Mouse (Mus musculus) 3134 (cell line): ENCODE data around the gene Habp4.
A peak's percentile ranks its signal among the peaks of the same experiment; 100 is the strongest.

Experiments
- DNase-seq: peaks from one replicate; pipeline ENCODE4 v3.0.0-alpha.2; 2011; ENCODE audit warnings: low spot score; ENCODE audit not compliant: insufficient read length; ENCODE audit errors: extremely low read depth

Gene Habp4

GRCm38 (mm10) chr13:64178000-64178399, 16.4 kb downstream of the Habp4 start:
- DNase-seq, result no peak

GRCm38 (mm10) chr13:64178746-64179652, 17.4 kb downstream of the Habp4 start:
- no peak for DNase-seq

DNA sequence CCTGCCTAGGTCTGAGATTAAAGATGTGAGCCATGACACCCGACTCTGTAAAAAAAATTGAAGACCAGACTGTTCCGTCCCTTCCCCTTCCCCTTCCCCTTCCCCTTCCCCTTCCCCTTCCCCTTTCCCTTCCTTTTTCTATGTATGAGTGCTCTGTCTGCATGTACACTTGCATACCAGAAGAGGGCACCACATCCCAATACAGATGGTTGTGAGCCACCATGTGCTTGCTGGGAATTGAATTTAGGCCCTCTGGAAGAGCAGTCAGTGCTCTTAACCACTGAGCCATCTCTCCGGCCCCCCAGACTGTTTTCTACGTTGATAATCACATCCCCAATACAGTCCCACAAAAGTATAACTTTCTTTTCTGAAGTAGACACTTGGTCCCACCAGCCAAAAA, 18.7 kb downstream of the Habp4 start:
- no peak for DNase-seq

- peak; percentile 23 for DNase-seq
Measured at GRCm38 (mm10) chr13:64180888-64181287, 19.3 kb downstream of the Habp4 start.

DNA sequence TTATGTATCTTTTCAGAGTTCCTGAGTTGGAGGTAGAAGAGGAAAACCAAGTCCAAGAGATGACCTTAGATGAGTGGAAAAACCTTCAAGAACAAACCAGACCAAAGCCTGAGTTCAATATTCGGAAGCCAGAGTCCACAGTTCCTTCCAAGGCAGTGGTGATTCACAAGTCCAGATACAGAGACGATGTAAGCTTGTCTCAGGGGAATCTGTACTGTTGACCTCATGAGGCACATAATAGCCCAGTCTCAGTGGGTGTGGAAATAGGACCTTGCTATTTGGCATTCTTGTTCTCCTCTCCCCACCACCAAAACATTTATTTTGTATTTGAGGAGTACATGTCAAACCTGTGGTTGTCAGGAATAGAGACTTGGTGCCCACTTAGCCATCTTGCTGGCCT, 20.5 kb downstream of the Habp4 start:
- DNase-seq, result no peak

DNA sequence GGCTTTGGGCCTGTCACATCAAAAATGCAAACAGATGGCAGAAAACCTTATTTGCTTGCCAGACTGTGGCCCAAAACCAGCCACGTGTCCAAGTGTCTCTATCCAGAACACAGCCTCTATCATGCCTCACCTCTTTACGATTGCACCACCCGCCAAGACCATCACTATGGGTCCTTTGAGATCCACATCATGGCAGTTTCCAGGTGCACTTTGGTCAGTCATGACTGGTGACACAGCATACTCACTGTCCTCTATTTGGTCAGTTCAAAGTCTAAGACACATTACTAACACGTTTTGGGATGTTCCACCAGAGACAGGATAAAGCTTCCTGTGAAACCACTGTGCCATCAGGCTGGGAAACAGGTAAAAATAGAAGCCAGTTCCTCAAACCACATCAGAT, 22.0 kb downstream of the Habp4 start:
- no peak for DNase-seq

GRCm38 (mm10) chr13:64184361-64184760, 22.7 kb downstream of the Habp4 start:
- no peak for DNase-seq

DNA sequence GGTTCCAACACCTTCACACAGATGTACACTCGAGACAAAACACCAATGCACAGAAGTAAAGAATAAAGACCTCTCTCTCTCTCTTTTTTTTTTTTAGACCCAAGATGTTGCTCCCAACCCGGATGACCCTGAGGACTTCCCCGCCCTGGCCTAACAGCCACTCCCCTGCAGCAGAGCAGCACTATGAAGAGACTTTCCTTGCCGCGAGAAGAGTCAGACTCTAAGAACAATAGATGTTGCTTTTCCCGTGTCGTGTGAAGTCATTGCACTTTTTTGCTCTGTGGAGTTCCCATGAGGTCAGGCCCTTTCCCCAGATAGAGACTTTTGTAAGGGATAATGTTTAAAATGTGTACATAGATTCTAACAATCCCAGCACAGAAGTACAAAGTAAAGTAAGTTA, 23.6 kb downstream of the Habp4 start:
- DNase-seq, result no peak

GRCm38 (mm10) chr13:64185586-64185985, 24.0 kb downstream of the Habp4 start:
- DNase-seq, result no peak

GRCm38 (mm10) chr13:64186516-64186915, 24.9 kb downstream of the Habp4 start:
- no peak for DNase-seq

GRCm38 (mm10) chr13:64187065-64187464, 25.4 kb downstream of the Habp4 start:
- no peak for DNase-seq

DNA sequence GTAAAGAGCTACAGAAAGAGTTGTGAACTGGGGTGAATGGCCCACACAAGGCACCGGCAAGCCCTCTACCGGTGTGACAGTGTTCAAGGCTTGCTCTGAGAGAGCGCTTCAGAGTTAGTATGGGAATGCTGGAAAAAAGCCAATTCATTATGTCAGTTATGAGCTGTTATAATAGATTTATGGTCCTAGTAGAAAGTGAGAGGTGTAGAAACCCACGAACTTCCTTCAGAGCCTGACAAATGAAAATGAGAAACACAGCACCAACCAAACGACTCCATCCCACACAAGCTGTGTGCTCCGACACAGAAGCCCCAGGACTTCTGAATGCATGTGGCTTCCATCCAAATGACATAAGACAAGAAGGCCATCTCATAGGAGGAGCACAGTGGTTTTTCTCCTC, 36.3 kb downstream of the Habp4 start:
- DNase-seq, result no peak

DNA sequence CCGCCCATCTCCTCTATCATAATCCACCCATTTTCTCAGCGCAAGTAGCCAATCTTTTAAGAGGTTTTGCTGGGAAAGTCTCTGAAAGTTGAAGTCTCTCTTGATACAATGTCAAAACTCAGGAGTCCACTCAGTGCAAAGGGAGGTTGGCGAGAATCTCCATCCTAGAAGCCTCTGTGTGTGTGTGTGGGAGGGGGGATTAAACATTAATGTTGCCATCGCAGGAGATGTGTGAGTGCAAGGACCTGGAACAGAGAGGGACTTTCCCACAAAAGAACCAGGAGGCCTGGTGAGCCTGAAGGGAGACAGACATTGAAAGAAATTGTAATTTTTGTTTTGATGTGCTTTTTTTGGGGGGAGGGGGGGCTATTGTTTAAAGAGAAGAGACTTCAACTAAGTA, 36.7 kb downstream of the Habp4 start:
- DNase-seq, result no peak

DNA sequence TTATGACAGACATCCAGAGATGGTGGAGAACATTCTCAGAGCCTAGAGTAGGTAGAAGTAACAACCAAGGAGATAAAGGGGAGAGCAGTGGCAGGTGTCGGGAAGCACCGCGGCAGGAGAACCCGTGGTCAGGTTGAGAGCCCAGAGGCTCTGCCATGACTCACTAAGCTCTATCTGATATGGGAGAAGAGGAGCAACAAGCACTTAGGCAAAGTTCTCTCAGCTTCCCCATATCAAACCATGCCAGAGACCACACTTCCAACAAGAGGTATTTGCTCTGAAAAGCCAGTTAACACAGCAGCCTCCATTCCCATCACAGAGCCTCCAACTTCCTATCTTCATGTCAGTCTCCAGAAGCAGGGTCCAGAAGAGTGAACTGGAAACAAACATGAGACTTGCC, 39.3 kb downstream of the Habp4 start:
- no peak for DNase-seq

DNA sequence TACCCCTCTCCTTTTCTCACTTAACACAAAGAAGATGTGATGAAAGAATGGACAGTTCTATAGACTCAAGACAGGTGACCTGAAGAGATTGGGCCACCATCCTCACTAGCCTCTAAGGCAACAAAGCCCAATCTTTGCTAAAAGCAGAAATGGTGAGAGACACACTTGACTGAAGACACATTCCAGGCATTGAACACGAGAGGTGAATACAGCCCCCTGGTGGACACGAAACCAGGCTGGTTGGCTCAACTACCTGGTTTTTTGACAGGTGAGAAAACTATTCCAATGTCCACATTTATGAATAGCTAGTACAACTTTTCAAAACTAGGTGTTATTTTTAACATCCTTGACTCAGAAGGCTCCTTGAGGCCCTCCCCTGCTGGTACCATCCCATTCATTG, 43.1 kb downstream of the Habp4 start:
- no peak for DNase-seq

- no peak for DNase-seq
Measured at GRCm38 (mm10) chr13:64205186-64205585, 43.6 kb downstream of the Habp4 start.

DNA sequence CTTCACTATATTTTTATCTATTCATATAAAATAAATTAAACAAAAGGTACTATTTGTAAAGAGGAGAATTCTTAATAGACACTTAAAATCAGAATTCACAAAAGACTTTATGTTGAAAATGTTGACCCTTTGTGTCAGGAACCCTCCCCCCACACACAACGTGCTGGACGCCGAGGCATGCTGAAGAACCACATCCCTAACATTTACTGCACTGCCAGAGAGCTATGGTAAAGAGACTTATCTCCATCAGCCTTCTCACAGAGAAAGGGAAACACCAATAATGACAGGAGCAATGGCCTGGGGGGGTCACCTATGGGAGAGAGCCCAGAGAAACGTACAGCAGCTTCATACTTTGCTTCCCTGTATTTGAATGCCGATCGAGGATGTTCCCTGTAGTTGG, 46.5 kb downstream of the Habp4 start:
- DNase-seq, result no peak

- DNase-seq, result no peak
Measured at GRCm38 (mm10) chr13:64211995-64212603, 50.5 kb downstream of the Habp4 start.

GRCm38 (mm10) chr13:64214891-64215290, 53.3 kb downstream of the Habp4 start:
- no peak for DNase-seq

DNA sequence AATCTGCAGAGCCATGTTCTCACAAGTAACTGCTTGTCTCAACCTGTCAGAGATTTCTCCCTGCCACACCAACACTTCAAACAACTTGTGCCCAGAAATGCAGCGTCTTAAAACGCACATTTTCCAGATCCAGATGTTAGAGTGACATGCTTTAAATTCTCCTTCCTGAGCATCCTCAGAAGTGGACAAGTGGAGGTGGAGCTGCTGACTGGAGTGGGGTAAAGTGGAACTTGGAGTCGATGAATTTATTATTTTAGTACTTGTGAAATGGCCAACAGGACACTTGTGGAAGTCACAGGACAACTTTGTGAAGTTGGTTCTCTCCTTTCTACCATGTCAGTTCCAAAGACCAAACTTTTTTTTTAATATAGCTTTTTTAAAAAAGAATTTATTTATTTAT, 64.1 kb downstream of the Habp4 start:
- DNase-seq, result no peak

DNA sequence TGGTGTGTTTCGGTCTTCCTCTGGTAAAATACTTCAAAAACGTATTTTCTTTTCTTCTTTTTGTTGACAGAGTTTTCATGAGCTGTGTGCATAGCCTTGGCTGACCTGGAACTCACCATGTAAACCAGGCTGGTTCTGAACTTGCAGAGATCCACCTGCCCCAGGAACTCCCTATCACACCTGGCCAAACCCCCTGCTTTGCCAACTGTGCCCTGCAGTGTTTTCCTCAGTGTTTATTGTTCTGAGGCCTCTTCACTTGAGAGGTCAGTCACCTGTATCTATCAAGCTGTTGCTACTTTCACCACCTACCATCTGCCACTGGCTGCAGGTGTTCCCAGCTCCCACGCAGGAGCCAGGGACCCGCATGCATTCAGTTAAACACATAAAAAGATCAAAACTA, 65.1 kb downstream of the Habp4 start:
- DNase-seq, result no peak

DNA sequence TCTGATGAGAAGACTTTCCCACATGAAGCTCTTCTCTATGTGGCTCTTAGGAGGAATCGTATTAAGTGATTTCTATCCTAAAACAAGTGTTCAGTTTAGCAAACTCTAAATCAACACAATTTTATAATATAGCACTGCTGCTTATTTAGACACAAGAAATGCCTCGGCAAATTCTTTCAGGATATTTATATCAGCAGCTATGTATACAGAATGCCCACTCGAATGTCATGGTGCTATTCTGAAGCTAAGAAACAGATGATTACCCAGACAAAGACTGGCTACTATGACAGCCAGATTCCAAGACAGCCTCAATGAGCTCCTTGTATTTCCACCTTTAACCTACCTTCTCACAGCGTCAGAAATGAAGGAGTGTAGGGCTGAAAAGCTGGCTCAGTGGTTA, 71.5 kb downstream of the Habp4 start:
- DNase-seq, result no peak
